Mouse (Mus musculus): ENCODE results near the gene Pla2g7. TPM values are rescaled to one million over a fixed set of nuclear protein-coding genes. Genes with fewer than 3 reads are reported as not detected.

Pla2g7 gene
- polyA plus RNA-seq, 1 experiment = 2.9 TPM

- H3K27me3 ChIP-seq (ENCODE audit: control insufficient read depth, insufficient read depth, insufficient read length) = no peaks in the 10 kb centered on the region
- no peaks in the 10 kb centered on the region for H3K79me3 ChIP-seq (ENCODE audit: low read depth)
- no peaks in the 10 kb centered on the region for H3K36me3 ChIP-seq (ENCODE audit: control insufficient read depth, insufficient read depth)
- H3ac ChIP-seq (ENCODE audit: control insufficient read depth, insufficient read length, low read depth) = no peak overlapping the region
- H3K4me3 ChIP-seq (ENCODE audit: insufficient read depth, poor library complexity, severe bottlenecking) = no peak overlapping the region
- peak; percentile 22 for TF ChIP-seq FOSL1 (IDR thresholded peaks at IDR 0.05; ENCODE audit: insufficient read depth, low read length, poor library complexity, severe bottlenecking)
- TF ChIP-seq CTCF (IDR thresholded peaks at IDR 0.05; ENCODE audit: control insufficient read depth, insufficient read depth, insufficient read length) = no peak
- H3K79me2 ChIP-seq (ENCODE audit: control insufficient read depth, insufficient read depth) = no peaks in the 10 kb centered on the region
These were observed 13.1 kb upstream of the Pla2g7 start for GRCm38 (mm10) chr17:43554516-43555403.

DNA sequence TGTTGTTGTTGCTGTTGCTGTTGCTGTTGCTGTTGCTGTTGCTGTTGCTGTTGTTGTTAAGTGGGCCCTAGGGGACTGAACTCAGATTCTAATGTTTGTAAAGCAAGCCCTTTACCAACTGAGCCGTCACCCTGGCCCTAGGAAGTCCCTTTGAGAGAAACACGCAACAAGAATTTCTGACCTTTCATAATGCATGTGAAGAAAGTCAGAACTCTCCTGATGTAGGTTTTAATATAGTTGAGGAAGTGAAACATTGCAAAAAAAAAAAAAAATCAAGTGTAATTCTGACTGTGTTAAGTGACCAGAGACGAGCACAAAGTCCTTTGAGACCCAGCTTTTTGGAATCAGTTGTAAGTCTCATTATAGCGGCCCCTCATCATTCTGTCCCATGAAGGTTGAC is 10.8 kb upstream of the Pla2g7 start:
- Histone ChIP-seq H3K79me3 (ENCODE audit: low read depth) (no peaks in the 10 kb centered on the region), H3K4me3 (ENCODE audit: insufficient read depth, poor library complexity, severe bottlenecking) (no peak overlapping the region), H3K79me2 (ENCODE audit: control insufficient read depth, insufficient read depth) (no peaks in the 10 kb centered on the region), H3K36me3 (ENCODE audit: control insufficient read depth, insufficient read depth) (no peaks in the 10 kb centered on the region), H3ac (ENCODE audit: control insufficient read depth, insufficient read length, low read depth) (no peak overlapping the region), H3K27me3 (ENCODE audit: control insufficient read depth, insufficient read depth, insufficient read length) (no peaks in the 10 kb centered on the region)
- TF ChIP-seq MYOD1 (IDR thresholded peaks at IDR 0.05; ENCODE audit: control insufficient read depth, insufficient read length, low read depth) = no peak
- no peak for TF ChIP-seq CEBPB (IDR thresholded peaks at IDR 0.05; ENCODE audit: low read depth)
- TF ChIP-seq MYOG (IDR thresholded peaks at IDR 0.05; ENCODE audit: control insufficient read depth, extremely low read depth, insufficient read length) = no peak

- Histone ChIP-seq H3K79me3 (ENCODE audit: low read depth) (no peaks in the 10 kb centered on the region), H3ac (ENCODE audit: control insufficient read depth, insufficient read length, low read depth) (no peak overlapping the region), H3K4me3 (ENCODE audit: insufficient read depth, poor library complexity, severe bottlenecking) (no peak overlapping the region), H3K27me3 (ENCODE audit: control insufficient read depth, insufficient read depth, insufficient read length) (no peaks in the 10 kb centered on the region), H3K36me3 (ENCODE audit: control insufficient read depth, insufficient read depth) (no peaks in the 10 kb centered on the region), H3K79me2 (ENCODE audit: control insufficient read depth, insufficient read depth) (no peaks in the 10 kb centered on the region)
- TF ChIP-seq USF1 (IDR thresholded peaks at IDR 0.05; ENCODE audit: low read depth) (no peak), MYOG (IDR thresholded peaks at IDR 0.05; ENCODE audit: control insufficient read depth, extremely low read depth, insufficient read length) (no peak), MYOD1 (IDR thresholded peaks at IDR 0.05; ENCODE audit: control insufficient read depth, insufficient read length, low read depth) (no peak), FOSL1 (IDR thresholded peaks at IDR 0.05; ENCODE audit: insufficient read depth, low read length, poor library complexity, severe bottlenecking) (no peak), MAX (IDR thresholded peaks at IDR 0.05) (no peak), CEBPB (IDR thresholded peaks at IDR 0.05; ENCODE audit: low read depth) (no peak)
These were observed 10.3 kb upstream of the Pla2g7 start for GRCm38 (mm10) chr17:43557541-43558090.

- Histone ChIP-seq H3K4me3 (ENCODE audit: insufficient read depth, poor library complexity, severe bottlenecking) (no peak overlapping the region), H3K36me3 (ENCODE audit: control insufficient read depth, insufficient read depth) (no peaks in the 10 kb centered on the region), H3K79me3 (ENCODE audit: low read depth) (no peaks in the 10 kb centered on the region), H3K27me3 (ENCODE audit: control insufficient read depth, insufficient read depth, insufficient read length) (no peaks in the 10 kb centered on the region), H3ac (ENCODE audit: control insufficient read depth, insufficient read length, low read depth) (no peak overlapping the region), H3K79me2 (ENCODE audit: control insufficient read depth, insufficient read depth) (no peaks in the 10 kb centered on the region)
- TF ChIP-seq CTCF (IDR thresholded peaks at IDR 0.05; ENCODE audit: control insufficient read depth, insufficient read depth, insufficient read length) (no peak), MAX (IDR thresholded peaks at IDR 0.05) (no peak), FOSL1 (IDR thresholded peaks at IDR 0.05; ENCODE audit: insufficient read depth, low read length, poor library complexity, severe bottlenecking) (no peak), CEBPB (IDR thresholded peaks at IDR 0.05; ENCODE audit: low read depth) (no peak), MYOG (IDR thresholded peaks at IDR 0.05; ENCODE audit: control insufficient read depth, extremely low read depth, insufficient read length) (no peak), MYOD1 (IDR thresholded peaks at IDR 0.05; ENCODE audit: control insufficient read depth, insufficient read length, low read depth) (no peak), USF1 (IDR thresholded peaks at IDR 0.05; ENCODE audit: low read depth) (no peak)
These were observed 9.2 kb upstream of the Pla2g7 start for GRCm38 (mm10) chr17:43558678-43559077.

DNA sequence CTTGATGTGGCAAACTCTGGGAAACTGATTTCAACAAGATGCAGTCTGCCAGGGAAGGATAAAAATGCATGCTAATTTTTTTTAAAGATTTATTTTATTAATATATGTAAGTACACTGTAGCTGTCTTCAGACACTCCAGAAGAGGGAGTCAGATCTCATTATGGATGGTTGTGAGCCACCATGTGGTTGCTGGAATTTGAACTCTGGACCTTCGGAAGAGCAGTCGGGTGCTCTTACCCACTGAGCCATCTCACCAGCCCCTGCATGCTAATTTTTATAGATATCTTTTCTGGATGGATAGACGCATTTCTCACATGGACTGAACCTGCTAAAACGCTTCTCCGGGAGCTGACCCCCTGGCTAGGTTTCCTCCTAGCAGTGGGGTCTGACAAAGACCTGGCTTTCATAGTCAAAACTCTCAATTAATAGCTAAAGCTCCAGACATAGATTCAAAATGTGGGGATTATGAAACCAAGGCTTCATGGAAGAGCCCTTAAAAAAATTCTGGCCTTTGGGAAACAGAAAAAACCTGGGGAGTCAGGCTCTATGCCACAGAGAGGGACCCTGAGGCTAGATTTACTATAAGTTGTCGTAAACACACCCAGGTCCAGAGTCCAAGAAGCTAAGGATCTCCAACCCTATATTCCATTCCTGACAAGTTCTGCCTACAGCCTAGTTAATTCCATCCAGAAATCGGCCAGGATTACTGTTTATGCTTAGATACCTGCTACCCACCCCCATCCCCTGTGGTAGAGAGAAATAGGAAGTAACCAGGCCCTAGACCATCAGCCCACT is 4.5 kb upstream of the Pla2g7 start:
- H3K79me2 ChIP-seq (ENCODE audit: control insufficient read depth, insufficient read depth) = no peaks in the 10 kb centered on the region
- no peaks in the 10 kb centered on the region for H3K27me3 ChIP-seq (ENCODE audit: control insufficient read depth, insufficient read depth, insufficient read length)
- TF ChIP-seq MYOG (IDR thresholded peaks at IDR 0.05; ENCODE audit: control insufficient read depth, extremely low read depth, insufficient read length) (no peak), CEBPB (IDR thresholded peaks at IDR 0.05; ENCODE audit: low read depth) (no peak), FOSL1 (IDR thresholded peaks at IDR 0.05; ENCODE audit: insufficient read depth, low read length, poor library complexity, severe bottlenecking) (no peak), MYOD1 (IDR thresholded peaks at IDR 0.05; ENCODE audit: control insufficient read depth, insufficient read length, low read depth) (no peak)
- no peaks in the 10 kb centered on the region for H3K36me3 ChIP-seq (ENCODE audit: control insufficient read depth, insufficient read depth)
- H3K4me3 ChIP-seq (ENCODE audit: insufficient read depth, poor library complexity, severe bottlenecking) = no peak overlapping the region
- H3ac ChIP-seq (ENCODE audit: control insufficient read depth, insufficient read length, low read depth) = no peak overlapping the region
- H3K79me3 ChIP-seq (ENCODE audit: low read depth) = no peaks in the 10 kb centered on the region

Data from C2C12 (cell line).